In genomic region chr4:97939492-97939891, GRCm38 (mm10) we compare ENCODE assay signal across 11 mouse cellular contexts.
DNase-seq lines count a peak whose midpoint lies in the region; ATAC-seq lines count a peak whose summit lies in the region.
"Had no signal": no experiment of that assay in that cellular context is flagged by ENCODE, and none has a peak within 500 bp of the region (broad histone marks: within the 10 kb centered on the region; RNA-seq: fewer than 3 reads in every experiment).

No protein-coding gene starts in this region.

- ATAC-seq in heart, embryonic 16.5 days (replicated peaks; ENCODE audit: extremely low read depth, insufficient read depth, low FRiP score): no peak
- no peak; the same call in 1 of the 2 replicates for ATAC-seq in embryonic facial prominence, embryonic 14.5 days (ENCODE audit: low read depth)
- ATAC-seq in stomach, embryonic 16.5 days (ENCODE audit: insufficient read depth, low FRiP score): no peak

- H3K27me3 ChIP-seq in heart, embryonic 16.5 days (ENCODE audit: control insufficient read depth, insufficient read depth, low read length): no peaks in the 10 kb centered on the region
- H3K27me3 ChIP-seq in embryonic facial prominence, embryonic 14.5 days (replicated peaks; ENCODE audit: control insufficient read depth, insufficient read depth, low read length): no peaks in the 10 kb centered on the region
- no peaks in the 10 kb centered on the region for H3K27me3 ChIP-seq in stomach, embryonic 16.5 days (ENCODE audit: control insufficient read depth, insufficient read depth, low read length)
- H3K27me3 ChIP-seq: embryonic facial prominence, embryonic 15.5 days had no signal

- DNase-seq in heart, adult 8-10 months (ENCODE audit: low spot score): no peak
- peak; percentile 32 for DNase-seq in lung, postnatal 36 days
- DNase-seq in lung, postnatal 14 days: no peak
- no peak for DNase-seq in embryonic facial prominence, embryonic 14.5 days (ENCODE audit: low spot score)
- no peak for DNase-seq in natural killer cell, adult 2 months (ENCODE audit: low spot score in 2 of 2)
- no peak for DNase-seq in urinary bladder, adult 2 months (ENCODE audit: low spot score)
- DNase-seq: left cerebral cortex, postnatal 4 days had no signal

- H3K4me2 ChIP-seq in heart, embryonic 16.5 days (ENCODE audit: low read depth, low read length): no peak overlapping the region; the same call in 1 of the 2 replicates
- no peak overlapping the region for H3K4me2 ChIP-seq in embryonic facial prominence, embryonic 14.5 days (ENCODE audit: low read depth, low read length)
- no peak overlapping the region for H3K4me2 ChIP-seq in stomach, embryonic 16.5 days (ENCODE audit: low read depth, low read length)
- H3K4me2 ChIP-seq: embryonic facial prominence, embryonic 15.5 days; midbrain, embryonic 11.5 days had no signal

- no peak overlapping the region for H3K4me3 ChIP-seq in heart, embryonic 16.5 days (ENCODE audit: low read length)
- H3K4me3 ChIP-seq in embryonic facial prominence, embryonic 14.5 days (ENCODE audit: low read depth, low read length): no peak overlapping the region
- H3K4me3 ChIP-seq in stomach, embryonic 16.5 days (replicated peaks; ENCODE audit: low read length): no peak overlapping the region
- H3K4me3 ChIP-seq: embryonic facial prominence, embryonic 15.5 days had no signal

- no peak overlapping the region for H3K9ac ChIP-seq in heart, embryonic 16.5 days (ENCODE audit: low read length)
- H3K9ac ChIP-seq in embryonic facial prominence, embryonic 14.5 days (ENCODE audit: low read depth, low read length): no peak overlapping the region
- H3K9ac ChIP-seq in stomach, embryonic 16.5 days (ENCODE audit: low read length): no peak overlapping the region
- H3K9ac ChIP-seq: embryonic facial prominence, embryonic 15.5 days had no signal

- peaks cover 34% of the 10 kb centered on the region for H3K4me1 ChIP-seq in heart, embryonic 16.5 days (ENCODE audit: control insufficient read depth, insufficient read depth, low read length)
- H3K4me1 ChIP-seq in embryonic facial prominence, embryonic 14.5 days (ENCODE audit: control insufficient read depth, insufficient read depth, low read length): peaks cover 34% of the 10 kb centered on the region
- H3K4me1 ChIP-seq in stomach, embryonic 16.5 days (ENCODE audit: control insufficient read depth, insufficient read depth, low read length): peaks cover 26% of the 10 kb centered on the region

- H3K27ac ChIP-seq in heart, embryonic 16.5 days (ENCODE audit: low read length): peak overlapping the region; percentile 73
- peak overlapping the region; percentile 39; the same call in 1 of the 2 replicates for H3K27ac ChIP-seq in embryonic facial prominence, embryonic 14.5 days (replicated peaks; ENCODE audit: low read depth, low read length)
- H3K27ac ChIP-seq in stomach, embryonic 16.5 days (ENCODE audit: low read length): peak overlapping the region; percentile 53
- H3K27ac ChIP-seq: embryonic facial prominence, embryonic 15.5 days had no signal

- H3K9me3 ChIP-seq in heart, embryonic 16.5 days (replicated peaks; ENCODE audit: control insufficient read depth, low read length): no peaks in the 10 kb centered on the region
- no peaks in the 10 kb centered on the region for H3K9me3 ChIP-seq in embryonic facial prominence, embryonic 14.5 days (ENCODE audit: control insufficient read depth, low read length)
- H3K9me3 ChIP-seq in stomach, embryonic 16.5 days (replicated peaks; ENCODE audit: control insufficient read depth, low read length): no peaks in the 10 kb centered on the region; the same call in 1 of the 2 replicates
- H3K9me3 ChIP-seq: embryonic facial prominence, embryonic 15.5 days had no signal

- WGBS in heart, embryonic 16.5 days: 34% methylated on average over 4 of the region's 4 CpGs
- WGBS in embryonic facial prominence, embryonic 14.5 days: 64% methylated on average over 4 of the region's 4 CpGs
- 31% methylated on average over 4 of the region's 4 CpGs for WGBS in stomach, embryonic 16.5 days

- H3K36me3 ChIP-seq in heart, embryonic 16.5 days (ENCODE audit: control insufficient read depth, insufficient read depth): no peaks in the 10 kb centered on the region
- 0 out of 2 replicates have a peak, but pooled peaks cover 6% of the 10 kb centered on the region for H3K36me3 ChIP-seq in embryonic facial prominence, embryonic 14.5 days (ENCODE audit: control insufficient read depth, insufficient read depth, low read length)
- H3K36me3 ChIP-seq in stomach, embryonic 16.5 days (ENCODE audit: control insufficient read depth, insufficient read depth, low read length): no peaks in the 10 kb centered on the region
- H3K36me3 ChIP-seq: embryonic facial prominence, embryonic 15.5 days had no signal
